Mouse (Mus musculus) neutrophil, adult 83 days (primary cell): ENCODE results near the gene Gm17267. TPM values are rescaled to one million over a fixed set of nuclear protein-coding genes. Genes with fewer than 3 reads are reported as not detected.

Source experiments
- total RNA-seq, 2 experiments: library from RNA; stranded (reverse); gene quantifications; one replicate each; pipeline ENCODE4 v1.2.4; 2023

Gm17267 gene
- total RNA-seq = not detected

DNA sequence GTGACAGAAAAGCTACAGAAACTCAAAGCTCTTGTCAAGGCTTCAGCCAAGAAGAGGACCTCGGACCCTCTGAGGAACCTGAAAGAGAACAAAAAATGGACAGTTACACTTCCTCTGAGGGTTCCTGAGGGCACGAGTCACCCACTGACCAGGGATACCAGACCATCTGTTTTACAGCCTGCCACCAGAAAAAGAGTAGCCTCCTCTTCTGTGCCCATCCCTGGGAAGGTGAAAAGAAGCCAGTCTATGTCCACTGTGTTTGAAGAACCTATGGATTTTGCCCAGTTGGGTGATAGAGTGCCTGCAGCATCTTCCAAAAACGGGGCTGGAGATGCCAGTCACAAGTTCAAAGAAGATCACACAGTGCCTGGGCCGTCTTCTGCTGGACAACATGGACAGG, at the start of gene Gm17267:
Gene Gm17267, plus strand, starts transcription at position 301 of the 400 bp plus-strand sequence.

